Mouse (Mus musculus) megakaryocyte progenitor cell, adult 5-6 weeks (primary cell): ENCODE data around the gene Nsun7. TPM values are rescaled to one million over a fixed set of nuclear protein-coding genes. Genes with fewer than 3 reads are reported as not detected.

Experiments
- ATAC-seq: replicated peaks from 2 replicates; pipeline ENCODE4 v1.8.0; 2016; ENCODE audit warnings: mild to moderate bottlenecking, moderate TSS enrichment, inconsistent platforms; ENCODE audit not compliant: poor library complexity
- total RNA-seq, 2 experiments: library from RNA; stranded (forward) in 1 of 2; stranded (reverse) in 1 of 2; fragments of 157-497, 149-512 nt in 1 of 2; fragments of 200-1000 nt in 1 of 2; gene quantifications; 2 replicates each; pipeline versions ENCODE4 v1.2.3 to v1.2.4; 2015 to 2017

The Nsun7 gene
- total RNA-seq, 2 experiments from 2014 or later, result not detected

- no peak for ATAC-seq
Measured at GRCm38 (mm10) chr5:66328766-66329165, 69.1 kb downstream of the Nsun7 start.

- no peak for ATAC-seq
Measured at GRCm38 (mm10) chr5:66330806-66331205, 71.1 kb downstream of the Nsun7 start.

- peak; percentile 82 for ATAC-seq
Measured at GRCm38 (mm10) chr5:66337025-66337968, 77.6 kb downstream of the Nsun7 start.

GRCm38 (mm10) chr5:66337969-66338345 lies 78.3 kb downstream of the Nsun7 start:
- no peak for ATAC-seq

- ATAC-seq, result peak; percentile 72
Measured at GRCm38 (mm10) chr5:66338583-66338982, 78.9 kb downstream of the Nsun7 start.

GRCm38 (mm10) chr5:66340356-66341102 lies 80.8 kb downstream of the Nsun7 start:
- no peak for ATAC-seq

GRCm38 (mm10) chr5:66341848-66342247 lies 82.2 kb downstream of the Nsun7 start:
- no peak for ATAC-seq

- no peak for ATAC-seq
Measured at GRCm38 (mm10) chr5:66342285-66342684, 82.6 kb downstream of the Nsun7 start.

GRCm38 (mm10) chr5:66344182-66344581 lies 84.5 kb downstream of the Nsun7 start:
- ATAC-seq, result no peak

- ATAC-seq, result no peak
Measured at GRCm38 (mm10) chr5:66345140-66345539, 85.4 kb downstream of the Nsun7 start.

GRCm38 (mm10) chr5:66346756-66347155 lies 87.1 kb downstream of the Nsun7 start:
- ATAC-seq, result no peak

Other genes starting within 250 kb of the Nsun7 start
- 4.4 and 6.1 TPM in 2 replicates for gene Rbm47, start 86.8 kb upstream of the Nsun7 start, total RNA-seq (2015)
- 2.4 and 4.7 TPM in 2 replicates for gene Rbm47, start 86.8 kb upstream of the Nsun7 start, total RNA-seq (2017)